Mouse (Mus musculus) neural tube, embryonic 11.5 days (tissue): ENCODE data around the gene Rbfox2. TPM values are rescaled to one million over a fixed set of nuclear protein-coding genes. Genes with fewer than 3 reads are reported as not detected.

Source experiments
- ATAC-seq: fragments of 200-750 bp; cut with Nextera tagmentation; 2 replicates; pipeline ENCODE4 v1.8.0; 2017; ENCODE audit warnings: moderate number of reproducible peaks, mild to moderate bottlenecking, moderate TSS enrichment, moderate library complexity; ENCODE audit not compliant: insufficient read depth, low FRiP score, low TSS enrichment
- DNase-seq: peaks from one replicate; pipeline ENCODE4 v3.0.0-alpha.2; 2015; ENCODE audit warnings: low spot score
- H3K27ac ChIP-seq: fragments of 300-500 bp; sonication (generic); 2 replicates; pipeline ENCODE4 v1.5.1; 2014; ENCODE audit warnings: low read depth, mild to moderate bottlenecking, low read length
- H3K27me3 ChIP-seq: fragments of 300-500 bp; sonication (generic); 2 replicates; pipeline ENCODE4 v1.6.1; 2014; ENCODE audit warnings: mild to moderate bottlenecking, low read length, mixed read lengths; ENCODE audit not compliant: control insufficient read depth, insufficient read depth
- H3K36me3 ChIP-seq: fragments of 300-500 bp; sonication (generic); 2 replicates; pipeline ENCODE4 v1.6.1; 2014; ENCODE audit warnings: mild to moderate bottlenecking, low read length, moderate library complexity, mixed read lengths; ENCODE audit not compliant: control insufficient read depth, insufficient read depth
- H3K4me1 ChIP-seq: fragments of 300-500 bp; sonication (generic); 2 replicates; pipeline ENCODE4 v1.6.1; 2014; ENCODE audit warnings: low read length, mixed read lengths; ENCODE audit not compliant: control insufficient read depth, insufficient read depth
- H3K4me2 ChIP-seq: fragments of 300-500 bp; sonication (generic); 2 replicates; pipeline ENCODE4 v1.6.1; 2014; ENCODE audit warnings: low read depth, mild to moderate bottlenecking, moderate library complexity
- H3K4me3 ChIP-seq: fragments of 300-500 bp; sonication (generic); 2 replicates; pipeline ENCODE4 v1.5.1; 2014; ENCODE audit warnings: low read depth, low read length
- H3K9ac ChIP-seq: fragments of 300-500 bp; sonication (generic); 2 replicates; pipeline ENCODE4 v1.6.1; 2014; ENCODE audit warnings: mild to moderate bottlenecking, low read length
- H3K9me3 ChIP-seq: fragments of 300-500 bp; sonication (generic); 2 replicates; pipeline ENCODE4 v1.6.1; 2016; ENCODE audit warnings: low read length; ENCODE audit not compliant: control insufficient read depth
- WGBS: fragments of 180-500 bp; shearing (Covaris S2); extraction: QIAGEN DNeasy Blood & Tissue Kit; methylation state at CpG from one replicate; pipeline ENCODE4 v1.1.7; 2014; 5-methylcytosine and 5-hydroxymethylcytosine counted together
- polyA plus RNA-seq: library from polyadenylated mRNA; unstranded; fragments of >200 nt; fragmentation: Nextera tagmentation; extraction: Ambion mirVana; gene quantifications from 2 replicates; pipeline ENCODE4 v1.2.1, GENCODE M21; 2014

Rbfox2 gene
- polyA plus RNA-seq, 1 experiment from 2014 or later: 123 TPM

- WGBS: 76% methylated on average over 10 of the region's 10 CpGs
- no peak overlapping the region for H3K4me3 ChIP-seq
- no peak overlapping the region for H3K4me2 ChIP-seq
- H3K27ac ChIP-seq: no peak overlapping the region
- ATAC-seq: no peak
- DNase-seq: peak; percentile 37
- H3K27me3 ChIP-seq: no peaks in the 10 kb centered on the region
- H3K9ac ChIP-seq: no peak overlapping the region
- H3K4me1 ChIP-seq: no peaks in the 10 kb centered on the region
- H3K9me3 ChIP-seq: no peaks in the 10 kb centered on the region
- no peaks in the 10 kb centered on the region for H3K36me3 ChIP-seq
Measured at GRCm38 (mm10) chr15:77104349-77105158, 202.2 kb downstream of the Rbfox2 start.

GRCm38 (mm10) chr15:77102685-77103084 lies 204.1 kb downstream of the Rbfox2 start:
- 76% methylated on average over 5 of the region's 5 CpGs for WGBS
- H3K4me1 ChIP-seq: no peaks in the 10 kb centered on the region
- DNase-seq (no peak), ATAC-seq (no peak)
- H3K4me2 ChIP-seq: no peak overlapping the region
- no peaks in the 10 kb centered on the region for H3K27me3 ChIP-seq
- H3K36me3 ChIP-seq: no peaks in the 10 kb centered on the region
- no peak overlapping the region for H3K27ac ChIP-seq
- no peaks in the 10 kb centered on the region for H3K9me3 ChIP-seq
- H3K9ac ChIP-seq: no peak overlapping the region
- H3K4me3 ChIP-seq: no peak overlapping the region

- Histone ChIP-seq H3K36me3 (no peaks in the 10 kb centered on the region), H3K4me1 (no peaks in the 10 kb centered on the region), H3K9ac (no peak overlapping the region), H3K4me2 (no peak overlapping the region), H3K9me3 (no peaks in the 10 kb centered on the region), H3K4me3 (no peak overlapping the region), H3K27ac (no peak overlapping the region), H3K27me3 (no peaks in the 10 kb centered on the region)
- WGBS: 64% methylated on average over 3 of the region's 3 CpGs
- ATAC-seq (no peak), DNase-seq (no peak)
Measured at GRCm38 (mm10) chr15:77099756-77100155, 207.0 kb downstream of the Rbfox2 start.

GRCm38 (mm10) chr15:77097358-77097757 lies 209.4 kb downstream of the Rbfox2 start:
- Histone ChIP-seq H3K9me3 (no peaks in the 10 kb centered on the region), H3K9ac (no peak overlapping the region), H3K27ac (no peak overlapping the region), H3K27me3 (no peaks in the 10 kb centered on the region), H3K4me2 (no peak overlapping the region), H3K4me3 (no peak overlapping the region), H3K4me1 (no peaks in the 10 kb centered on the region), H3K36me3 (no peaks in the 10 kb centered on the region; the same call in 1 of the 2 replicates)
- ATAC-seq (no peak), DNase-seq (no peak)
- WGBS: 90% methylated on average over 6 of the region's 6 CpGs

GRCm38 (mm10) chr15:77095216-77095615 lies 211.6 kb downstream of the Rbfox2 start:
- 92% methylated on average over 1 of the region's 1 CpGs for WGBS
- ATAC-seq (no peak), DNase-seq (no peak)
- H3K4me1 ChIP-seq: no peaks in the 10 kb centered on the region
- H3K4me2 ChIP-seq: no peak overlapping the region
- H3K9ac ChIP-seq: no peak overlapping the region
- no peaks in the 10 kb centered on the region for H3K9me3 ChIP-seq
- H3K27me3 ChIP-seq: no peaks in the 10 kb centered on the region
- no peaks in the 10 kb centered on the region; the same call in 1 of the 2 replicates for H3K36me3 ChIP-seq
- no peak overlapping the region for H3K27ac ChIP-seq
- no peak overlapping the region for H3K4me3 ChIP-seq

GRCm38 (mm10) chr15:77094431-77094830 lies 212.4 kb downstream of the Rbfox2 start:
- Histone ChIP-seq H3K27ac (no peak overlapping the region), H3K27me3 (no peaks in the 10 kb centered on the region), H3K4me1 (no peaks in the 10 kb centered on the region), H3K9ac (no peak overlapping the region), H3K4me3 (no peak overlapping the region), H3K4me2 (no peak overlapping the region), H3K9me3 (no peaks in the 10 kb centered on the region), H3K36me3 (no peaks in the 10 kb centered on the region; the same call in 1 of the 2 replicates)
- DNase-seq (no peak), ATAC-seq (no peak)
- 95% methylated on average over 13 of the region's 13 CpGs for WGBS

GRCm38 (mm10) chr15:77091394-77091793 lies 215.4 kb downstream of the Rbfox2 start:
- H3K36me3 ChIP-seq: peaks cover 3% of the 10 kb centered on the region; the same call in 1 of the 2 replicates

GRCm38 (mm10) chr15:77090531-77090930 lies 216.3 kb downstream of the Rbfox2 start:
- H3K9ac ChIP-seq: no peak overlapping the region
- H3K27ac ChIP-seq: no peak overlapping the region
- WGBS: 89% methylated on average over 5 of the region's 5 CpGs
- no peak overlapping the region for H3K4me2 ChIP-seq
- no peaks in the 10 kb centered on the region for H3K9me3 ChIP-seq
- H3K4me3 ChIP-seq: no peak overlapping the region
- no peaks in the 10 kb centered on the region for H3K27me3 ChIP-seq
- ATAC-seq: no peak
- no peak for DNase-seq
- peaks cover 3% of the 10 kb centered on the region; the same call in 1 of the 2 replicates for H3K36me3 ChIP-seq
- no peaks in the 10 kb centered on the region for H3K4me1 ChIP-seq

More at GRCm38 (mm10) chr15:77091394-77091793, 215.4 kb downstream of the Rbfox2 start:
- Histone ChIP-seq H3K27ac (no peak overlapping the region), H3K27me3 (no peaks in the 10 kb centered on the region), H3K9ac (no peak overlapping the region), H3K9me3 (no peaks in the 10 kb centered on the region), H3K4me3 (no peak overlapping the region), H3K4me1 (no peaks in the 10 kb centered on the region), H3K4me2 (no peak overlapping the region)
- ATAC-seq (no peak), DNase-seq (no peak)
- WGBS: 95% methylated on average over 4 of the region's 4 CpGs

GRCm38 (mm10) chr15:77089249-77089648 lies 217.6 kb downstream of the Rbfox2 start:
- DNase-seq (no peak), ATAC-seq (no peak)
- peaks cover 3% of the 10 kb centered on the region; the same call in 1 of the 2 replicates for H3K36me3 ChIP-seq
- no peak overlapping the region for H3K4me3 ChIP-seq
- H3K9ac ChIP-seq: no peak overlapping the region
- no peaks in the 10 kb centered on the region for H3K27me3 ChIP-seq
- H3K4me1 ChIP-seq: no peaks in the 10 kb centered on the region
- H3K9me3 ChIP-seq: no peaks in the 10 kb centered on the region
- no peak overlapping the region for H3K4me2 ChIP-seq
- 79% methylated on average over 11 of the region's 11 CpGs for WGBS
- H3K27ac ChIP-seq: no peak overlapping the region
